ENCODE assay signal across 32 mouse cellular contexts in the genomic region with DNA sequence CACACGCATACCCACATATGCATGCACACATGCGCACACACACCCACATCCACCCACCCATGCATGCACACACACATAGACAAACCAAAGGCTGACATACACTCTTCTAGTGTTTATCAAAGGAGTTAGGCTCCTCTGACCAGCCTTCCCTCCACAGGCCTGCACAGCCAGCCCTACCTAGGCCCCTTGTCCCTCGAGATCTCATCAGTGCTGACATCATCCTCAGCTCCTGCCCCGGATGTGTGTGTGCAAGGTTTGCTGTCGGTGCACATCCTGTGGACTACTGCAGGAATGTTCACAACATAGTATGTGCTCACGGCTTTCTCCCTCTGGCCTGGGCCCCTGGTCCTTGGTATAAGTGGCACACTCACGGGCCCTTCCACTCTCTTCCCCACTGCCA.
DNase-seq lines count a peak whose midpoint lies in the region; ATAC-seq and TF ChIP-seq lines count a peak whose summit lies in the region.
"Had no signal": no experiment of that assay in that cellular context is flagged by ENCODE, and none has a peak within 500 bp of the region (broad histone marks: within the 10 kb centered on the region; RNA-seq: fewer than 3 reads in every experiment).

No protein-coding gene starts in this region.

- no peaks in the 10 kb centered on the region for H3K9me3 ChIP-seq in hindbrain, embryonic 15.5 days
- H3K9me3 ChIP-seq in hindbrain, postnatal 0 days (ENCODE audit: low read length): no peaks in the 10 kb centered on the region
- H3K9me3 ChIP-seq in midbrain, embryonic 13.5 days: no peaks in the 10 kb centered on the region
- H3K9me3 ChIP-seq in midbrain, embryonic 14.5 days (ENCODE audit: control insufficient read depth, low read length): no peaks in the 10 kb centered on the region
- no peaks in the 10 kb centered on the region for H3K9me3 ChIP-seq in liver, embryonic 11.5 days (ENCODE audit: control insufficient read depth, low read length)
- no peaks in the 10 kb centered on the region for H3K9me3 ChIP-seq in liver, embryonic 13.5 days (replicated peaks)
- no peaks in the 10 kb centered on the region for H3K9me3 ChIP-seq in limb, embryonic 10.5 days (replicated peaks)
- H3K9me3 ChIP-seq: embryonic facial prominence, embryonic 10.5 days; embryonic facial prominence, embryonic 15.5 days; forebrain, embryonic 13.5 days; heart, embryonic 15.5 days; limb, embryonic 13.5 days; neural tube, embryonic 12.5 days had no signal

- H3K27me3 ChIP-seq in hindbrain, embryonic 15.5 days: no peaks in the 10 kb centered on the region
- no peaks in the 10 kb centered on the region for H3K27me3 ChIP-seq in hindbrain, postnatal 0 days (ENCODE audit: insufficient read depth, low read length)
- no peaks in the 10 kb centered on the region for H3K27me3 ChIP-seq in midbrain, embryonic 13.5 days
- no peaks in the 10 kb centered on the region for H3K27me3 ChIP-seq in midbrain, embryonic 14.5 days (ENCODE audit: control insufficient read depth, insufficient read depth, low read length)
- H3K27me3 ChIP-seq in liver, embryonic 11.5 days (replicated peaks; ENCODE audit: control insufficient read depth, insufficient read depth, low read length): no peaks in the 10 kb centered on the region
- no peaks in the 10 kb centered on the region for H3K27me3 ChIP-seq in liver, embryonic 13.5 days
- no peaks in the 10 kb centered on the region for H3K27me3 ChIP-seq in limb, embryonic 10.5 days (ENCODE audit: low read depth, poor library complexity, severe bottlenecking)
- H3K27me3 ChIP-seq: embryonic facial prominence, embryonic 15.5 days; forebrain, embryonic 13.5 days; heart, embryonic 15.5 days; limb, embryonic 13.5 days; neural tube, embryonic 12.5 days had no signal

- H3K9ac ChIP-seq in hindbrain, embryonic 15.5 days: no peak overlapping the region
- no peak overlapping the region for H3K9ac ChIP-seq in hindbrain, postnatal 0 days (replicated peaks; ENCODE audit: low read length)
- 0 out of 2 replicates have a peak overlapping the region, but pooled peaks have one; percentile 23 for H3K9ac ChIP-seq in midbrain, embryonic 13.5 days (replicated peaks)
- no peak overlapping the region for H3K9ac ChIP-seq in midbrain, embryonic 14.5 days (replicated peaks; ENCODE audit: low read length)
- H3K9ac ChIP-seq in liver, embryonic 11.5 days (ENCODE audit: low read depth, low read length): no peak overlapping the region
- peak overlapping the region; percentile 11; the same call in 1 of the 2 replicates for H3K9ac ChIP-seq in liver, embryonic 13.5 days
- H3K9ac ChIP-seq: embryonic facial prominence, embryonic 15.5 days; forebrain, embryonic 13.5 days; heart, embryonic 15.5 days; limb, embryonic 13.5 days; neural tube, embryonic 12.5 days had no signal

- 84% methylated on average over 7 of the region's 7 CpGs for WGBS in hindbrain, embryonic 15.5 days
- WGBS in hindbrain, postnatal 0 days: 91% methylated on average over 7 of the region's 7 CpGs
- 86% methylated on average over 7 of the region's 7 CpGs for WGBS in midbrain, embryonic 13.5 days
- WGBS in midbrain, embryonic 14.5 days: 89% methylated on average over 7 of the region's 7 CpGs
- 80% methylated on average over 7 of the region's 7 CpGs for WGBS in liver, embryonic 11.5 days
- 66% methylated on average over 7 of the region's 7 CpGs for WGBS in liver, embryonic 13.5 days (ENCODE audit: insufficient replicate concordance)
- WGBS in limb, embryonic 10.5 days: 88% methylated on average over 7 of the region's 7 CpGs

- DNase-seq in hindbrain, postnatal 0 days (ENCODE audit: low spot score): no peak
- no peak for DNase-seq in midbrain, embryonic 14.5 days
- DNase-seq in liver, embryonic 11.5 days (ENCODE audit: low spot score): no peak
- DNase-seq in liver, embryonic 13.5 days: no peak
- no peak for DNase-seq in limb, embryonic 10.5 days (ENCODE audit: low spot score)
- DNase-seq in cerebellum, postnatal 4 days (ENCODE audit: low spot score in 2 of 2): no peak
- DNase-seq: adrenal gland, adult 2 months; adrenal gland, postnatal 36 days; B cell, adult 2 months; cerebellum, adult 18-20 months; cerebellum, postnatal 10 days; gastrocnemius, postnatal 14 days; heart, postnatal 36 days; kidney, adult 2 months; kidney, postnatal 36 days; lung, adult 2 months; lung, postnatal 10 days; right cerebral cortex, postnatal 4 days had no signal

- no peak for TF ChIP-seq CTCF in hindbrain, postnatal 0 days (IDR thresholded peaks at IDR 0.05; ENCODE audit: low read depth)

- no peaks in the 10 kb centered on the region for H3K36me3 ChIP-seq in hindbrain, embryonic 15.5 days
- H3K36me3 ChIP-seq in hindbrain, postnatal 0 days (ENCODE audit: insufficient read depth, low read length): no peaks in the 10 kb centered on the region
- no peaks in the 10 kb centered on the region for H3K36me3 ChIP-seq in midbrain, embryonic 13.5 days
- no peaks in the 10 kb centered on the region for H3K36me3 ChIP-seq in midbrain, embryonic 14.5 days (ENCODE audit: control insufficient read depth, insufficient read depth, low read length)
- H3K36me3 ChIP-seq in liver, embryonic 11.5 days (ENCODE audit: control insufficient read depth, insufficient read depth, low read length): no peaks in the 10 kb centered on the region
- H3K36me3 ChIP-seq in liver, embryonic 13.5 days: no peaks in the 10 kb centered on the region
- no peaks in the 10 kb centered on the region for H3K36me3 ChIP-seq in limb, embryonic 10.5 days
- H3K36me3 ChIP-seq: embryonic facial prominence, embryonic 10.5 days; embryonic facial prominence, embryonic 15.5 days; heart, embryonic 15.5 days; limb, embryonic 13.5 days; neural tube, embryonic 12.5 days had no signal

- 0 out of 2 replicates have a peak, but pooled peaks have one; percentile 32 for ATAC-seq in hindbrain, embryonic 15.5 days (ENCODE audit: low FRiP score, low read depth)
- ATAC-seq in hindbrain, postnatal 0 days: no peak
- ATAC-seq in midbrain, embryonic 13.5 days: peak; percentile 40; the same call in 1 of the 2 replicates
- ATAC-seq in midbrain, embryonic 14.5 days (ENCODE audit: low FRiP score, low TSS enrichment): no peak
- ATAC-seq in liver, embryonic 11.5 days (replicated peaks; ENCODE audit: low FRiP score): peak; percentile 56; the same call in 1 of the 2 replicates
- peak; percentile 76 for ATAC-seq in liver, embryonic 13.5 days (ENCODE audit: low read depth)
- ATAC-seq: activated CD4-positive, CD25-positive, alpha-beta regulatory T cell, adult 4 months; forebrain, embryonic 13.5 days; inflammation-experienced regulatory T-cells, adult 6 months had no signal

- no peak overlapping the region for H3K4me3 ChIP-seq in hindbrain, embryonic 15.5 days
- H3K4me3 ChIP-seq in hindbrain, postnatal 0 days (ENCODE audit: low read length): no peak overlapping the region
- no peak overlapping the region for H3K4me3 ChIP-seq in midbrain, embryonic 13.5 days (replicated peaks)
- H3K4me3 ChIP-seq in midbrain, embryonic 14.5 days (replicated peaks; ENCODE audit: low read depth, low read length): no peak overlapping the region
- H3K4me3 ChIP-seq in liver, embryonic 11.5 days (ENCODE audit: low read depth, low read length): no peak overlapping the region
- no peak overlapping the region for H3K4me3 ChIP-seq in liver, embryonic 13.5 days (replicated peaks)
- H3K4me3 ChIP-seq in limb, embryonic 10.5 days: no peak overlapping the region
- H3K4me3 ChIP-seq: embryonic facial prominence, embryonic 10.5 days; embryonic facial prominence, embryonic 15.5 days; forebrain, embryonic 13.5 days; heart, embryonic 15.5 days; layer of hippocampus, adult 2 months; left cerebral cortex, adult 2 months; limb, embryonic 13.5 days; neural tube, embryonic 12.5 days had no signal

- no peak overlapping the region for H3K4me2 ChIP-seq in hindbrain, embryonic 15.5 days
- no peak overlapping the region for H3K4me2 ChIP-seq in hindbrain, postnatal 0 days (ENCODE audit: low read depth, low read length)
- no peak overlapping the region for H3K4me2 ChIP-seq in midbrain, embryonic 13.5 days (replicated peaks)
- H3K4me2 ChIP-seq in midbrain, embryonic 14.5 days (ENCODE audit: low read length): no peak overlapping the region
- H3K4me2 ChIP-seq in liver, embryonic 11.5 days: no peak overlapping the region
- H3K4me2 ChIP-seq in liver, embryonic 13.5 days: no peak overlapping the region
- H3K4me2 ChIP-seq: embryonic facial prominence, embryonic 15.5 days; forebrain, embryonic 13.5 days; heart, embryonic 15.5 days; limb, embryonic 13.5 days; midbrain, embryonic 11.5 days; neural tube, embryonic 12.5 days had no signal

- peaks cover 12% of the 10 kb centered on the region; the same call in 1 of the 2 replicates for H3K4me1 ChIP-seq in hindbrain, embryonic 15.5 days (replicated peaks)
- no peaks in the 10 kb centered on the region for H3K4me1 ChIP-seq in hindbrain, postnatal 0 days (ENCODE audit: insufficient read depth, low read length)
- H3K4me1 ChIP-seq in midbrain, embryonic 13.5 days (replicated peaks): peaks cover 20% of the 10 kb centered on the region
- H3K4me1 ChIP-seq in midbrain, embryonic 14.5 days (ENCODE audit: control insufficient read depth, insufficient read depth, low read length): peaks cover 13% of the 10 kb centered on the region
- H3K4me1 ChIP-seq in liver, embryonic 11.5 days (replicated peaks; ENCODE audit: control insufficient read depth, insufficient read depth, low read length): peaks cover 7% of the 10 kb centered on the region
- peaks cover 56% of the 10 kb centered on the region for H3K4me1 ChIP-seq in liver, embryonic 13.5 days (replicated peaks)
- H3K4me1 ChIP-seq in limb, embryonic 10.5 days: peaks cover 5% of the 10 kb centered on the region; the same call in 1 of the 2 replicates

- no peak overlapping the region for H3K27ac ChIP-seq in hindbrain, embryonic 15.5 days (replicated peaks)
- H3K27ac ChIP-seq in hindbrain, postnatal 0 days: no peak overlapping the region
- no peak overlapping the region for H3K27ac ChIP-seq in midbrain, embryonic 13.5 days
- H3K27ac ChIP-seq in midbrain, embryonic 14.5 days (replicated peaks; ENCODE audit: low read depth, low read length): no peak overlapping the region
- no peak overlapping the region for H3K27ac ChIP-seq in liver, embryonic 11.5 days (ENCODE audit: low read depth, low read length)
- peak overlapping the region; percentile 31 for H3K27ac ChIP-seq in liver, embryonic 13.5 days
- no peak overlapping the region for H3K27ac ChIP-seq in limb, embryonic 10.5 days
- H3K27ac ChIP-seq: embryonic facial prominence, embryonic 10.5 days; embryonic facial prominence, embryonic 15.5 days; forebrain, embryonic 13.5 days; heart, embryonic 15.5 days; layer of hippocampus, adult 2 months; left cerebral cortex, adult 2 months; limb, embryonic 13.5 days; macrophage; neural tube, embryonic 12.5 days had no signal

Comparison
In these comparisons a context has a peak if more than half of its experiments do, and no peak if none do; other contexts are left out.
1. ATAC-seq: peak in hindbrain, embryonic 15.5 days (single experiment), midbrain, embryonic 13.5 days (single experiment), liver, embryonic 11.5 days (single experiment) and liver, embryonic 13.5 days (single experiment); none in hindbrain, postnatal 0 days (single experiment) and midbrain, embryonic 14.5 days (single experiment).
2. H3K9ac ChIP-seq: peak in midbrain, embryonic 13.5 days (single experiment) and liver, embryonic 13.5 days (single experiment); none in hindbrain, embryonic 15.5 days (single experiment), hindbrain, postnatal 0 days (single experiment), midbrain, embryonic 14.5 days (single experiment) and liver, embryonic 11.5 days (single experiment).